Mouse (Mus musculus) forebrain, embryonic 15.5 days (tissue): ENCODE data around the gene Tuba1a. TPM values are rescaled to one million over a fixed set of nuclear protein-coding genes. Genes with fewer than 3 reads are reported as not detected.
"Not testable (repeated sequence)": the region's sequence is repeated elsewhere in the genome, so short reads cannot be mapped to it uniquely, and the experiment has no call there.

ENCODE experiments used
- ATAC-seq: fragments of 200-750 bp; cut with Nextera tagmentation; replicated peaks from 2 replicates; pipeline ENCODE4 v1.8.0; 2017; ENCODE audit warnings: mild to moderate bottlenecking, moderate TSS enrichment, moderate library complexity
- H3K27ac ChIP-seq: fragments of 300-500 bp; sonication (generic); replicated peaks from 2 replicates; pipeline ENCODE4 v1.5.1; 2015; ENCODE audit warnings: mild to moderate bottlenecking, inconsistent platforms
- H3K27me3 ChIP-seq: fragments of 300-500 bp; sonication (generic); 2 replicates; pipeline ENCODE4 v1.6.1; 2015; ENCODE audit warnings: inconsistent platforms
- H3K36me3 ChIP-seq: fragments of 300-500 bp; sonication (generic); 2 replicates; pipeline ENCODE4 v1.6.1; 2015; ENCODE audit warnings: mild to moderate bottlenecking, inconsistent platforms
- H3K4me1 ChIP-seq: fragments of 300-500 bp; sonication (generic); 2 replicates; pipeline ENCODE4 v1.6.1; 2015; ENCODE audit warnings: inconsistent platforms
- H3K4me2 ChIP-seq: fragments of 300-500 bp; sonication (generic); replicated peaks from 2 replicates; pipeline ENCODE4 v1.6.1; 2015; ENCODE audit warnings: mild to moderate bottlenecking, inconsistent platforms
- H3K4me3 ChIP-seq: fragments of 300-500 bp; sonication (generic); 2 replicates; pipeline ENCODE4 v1.5.1; 2015; ENCODE audit warnings: mild to moderate bottlenecking, inconsistent platforms
- H3K9ac ChIP-seq: fragments of 300-500 bp; sonication (generic); replicated peaks from 2 replicates; pipeline ENCODE4 v1.6.1; 2015; ENCODE audit warnings: mild to moderate bottlenecking, inconsistent platforms
- H3K9me3 ChIP-seq: fragments of 300-500 bp; sonication (generic); 2 replicates; pipeline ENCODE4 v1.6.1; 2016; ENCODE audit warnings: inconsistent platforms
- WGBS: fragments of 180-500 bp; shearing (Covaris S2); methylation state at CpG from one replicate; pipeline ENCODE4 v1.1.7; 2015; ENCODE audit warnings: mixed read lengths; 5-methylcytosine and 5-hydroxymethylcytosine counted together
- polyA plus RNA-seq: library from polyadenylated mRNA; unstranded; fragments of >200 nt; fragmentation: Nextera tagmentation; extraction: Ambion mirVana; gene quantifications from 2 replicates; pipeline ENCODE4 v1.2.1, GENCODE M21; 2015

Tuba1a gene
- polyA plus RNA-seq, 1 experiment from 2014 or later, result 15,115 TPM

DNA sequence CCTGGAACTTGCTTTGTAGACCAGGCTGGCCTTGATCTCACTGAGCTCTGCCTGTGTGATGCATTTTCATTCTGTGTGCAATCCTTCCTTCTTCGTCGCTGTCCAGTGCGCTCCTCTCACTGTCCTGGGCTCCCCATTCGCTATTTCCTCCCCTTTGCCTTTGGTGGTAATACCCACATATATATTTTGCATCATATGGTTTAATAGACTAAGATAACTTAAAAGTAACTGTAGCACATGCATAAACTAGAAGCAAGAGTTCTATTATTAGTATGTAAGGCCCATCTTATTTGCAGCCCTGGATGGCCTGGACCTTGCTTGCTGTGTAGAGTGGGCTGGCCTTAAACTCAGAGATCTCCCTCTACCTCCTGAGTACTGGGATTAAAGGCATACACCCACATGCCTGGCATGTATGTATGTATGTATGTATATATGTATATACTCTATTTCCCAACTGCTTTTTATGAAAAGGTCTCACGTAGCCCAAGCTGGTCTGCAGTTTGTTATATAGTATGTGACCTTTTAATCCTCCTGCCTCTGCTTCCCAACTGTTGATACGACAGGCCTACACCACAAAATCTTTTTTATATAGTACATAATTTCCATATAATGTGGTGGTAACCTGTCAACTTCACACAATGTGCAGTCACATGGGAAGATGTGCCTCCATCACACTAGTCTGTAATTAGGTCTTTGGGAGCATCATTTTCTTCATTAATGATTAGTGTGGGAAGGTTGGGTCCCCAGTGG is 4.5 kb downstream of the Tuba1a start:
- Histone ChIP-seq H3K27me3 (no peaks in the 10 kb centered on the region), H3K9me3 (no peaks in the 10 kb centered on the region), H3K4me2 (peak overlapping the region; percentile 71), H3K36me3 (peaks cover 15% of the 10 kb centered on the region), H3K27ac (peak overlapping the region; percentile 48), H3K4me3 (peak overlapping the region; percentile 40), H3K4me1 (peaks cover 18% of the 10 kb centered on the region), H3K9ac (peak overlapping the region; percentile 51)
- whole genome bisulfite sequencing, result 60% methylated on average over 6 of the region's 6 CpGs
- ATAC-seq, result no peak

DNA sequence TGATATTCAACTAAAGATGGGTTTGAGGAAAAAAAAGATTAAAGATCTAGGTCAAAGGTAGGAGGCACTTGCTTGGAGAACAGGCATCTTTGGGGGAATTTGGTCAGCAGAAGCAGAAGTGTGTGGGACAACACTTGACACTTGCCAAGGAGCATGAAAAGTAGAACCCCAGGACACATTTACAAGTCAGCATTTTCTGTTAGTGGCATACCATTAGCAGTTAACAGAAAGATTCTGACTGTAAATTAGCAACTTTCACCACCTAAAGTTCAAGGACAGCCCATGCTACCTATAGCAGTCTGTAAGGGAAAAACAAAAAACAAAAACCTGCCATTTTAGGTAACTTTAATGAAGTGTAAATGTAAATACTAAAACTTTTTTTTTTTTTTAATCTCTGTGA is 5.1 kb downstream of the Tuba1a start:
- no peaks in the 10 kb centered on the region for H3K27me3 ChIP-seq
- H3K36me3 ChIP-seq, result peaks cover 15% of the 10 kb centered on the region
- ATAC-seq, result no peak
- peak overlapping the region; percentile 40 for H3K4me3 ChIP-seq
- peak overlapping the region; percentile 51; the same call in 1 of the 2 replicates for H3K9ac ChIP-seq
- peaks cover 18% of the 10 kb centered on the region for H3K4me1 ChIP-seq
- H3K4me2 ChIP-seq, result peak overlapping the region; percentile 71
- no peaks in the 10 kb centered on the region for H3K9me3 ChIP-seq
- H3K27ac ChIP-seq, result peak overlapping the region; percentile 48

DNA sequence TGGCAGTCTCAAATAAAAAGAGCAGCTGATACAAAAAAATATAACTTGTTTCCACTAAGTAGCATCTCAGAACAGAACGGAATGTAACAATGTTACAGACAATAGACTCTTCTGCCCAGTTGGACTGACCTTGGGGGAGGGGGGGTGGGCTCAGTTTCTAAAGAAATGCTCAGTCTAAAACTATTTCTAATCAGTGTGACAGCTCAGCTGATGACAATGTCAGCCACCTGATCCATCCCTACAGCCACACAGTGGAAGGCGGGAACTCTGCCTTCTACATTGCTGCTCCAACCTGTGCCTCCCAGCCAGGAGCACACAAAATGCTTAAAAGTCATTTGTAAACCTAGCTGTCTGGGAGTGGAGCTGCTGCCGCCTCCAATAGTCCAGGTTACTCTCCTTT is 5.6 kb downstream of the Tuba1a start:
- no peak for ATAC-seq
- 0 out of 2 replicates have a peak overlapping the region, but pooled peaks have one; percentile 0 for H3K9ac ChIP-seq
- WGBS, result 50% methylated on average over 3 of the region's 3 CpGs
- H3K9me3 ChIP-seq, result no peaks in the 10 kb centered on the region
- H3K4me1 ChIP-seq, result peaks cover 18% of the 10 kb centered on the region
- no peaks in the 10 kb centered on the region for H3K27me3 ChIP-seq
- H3K4me2 ChIP-seq, result peak overlapping the region; percentile 71
- peaks cover 15% of the 10 kb centered on the region for H3K36me3 ChIP-seq
- peak overlapping the region; percentile 40; the same call in 1 of the 2 replicates for H3K4me3 ChIP-seq
- peak overlapping the region; percentile 48 for H3K27ac ChIP-seq

DNA sequence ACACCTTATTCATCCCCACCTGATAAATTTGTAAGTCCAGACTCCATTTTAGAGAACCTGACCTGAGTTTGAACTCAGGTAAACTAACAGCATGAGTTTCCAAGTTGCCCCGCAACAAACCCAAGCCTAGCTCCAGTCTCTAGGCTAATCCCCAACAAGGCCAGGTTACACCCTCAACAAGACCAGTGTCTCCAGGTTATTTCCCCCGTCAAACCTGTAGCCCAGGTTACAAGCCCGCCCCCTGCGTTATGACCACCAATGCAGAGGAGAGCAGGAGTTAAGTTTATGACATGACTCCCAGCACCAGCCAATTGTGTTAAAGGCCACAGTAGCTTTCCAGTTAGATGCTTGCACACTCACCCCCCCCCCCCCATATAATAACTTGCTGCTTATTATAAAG is 10.4 kb downstream of the Tuba1a start:
- Histone ChIP-seq H3K27me3 (no peaks in the 10 kb centered on the region), H3K9ac (no peak overlapping the region), H3K27ac (no peak overlapping the region), H3K4me1 (peaks cover 4% of the 10 kb centered on the region; the same call in 1 of the 2 replicates), H3K36me3 (no peaks in the 10 kb centered on the region), H3K4me3 (no peak overlapping the region), H3K4me2 (no peak overlapping the region), H3K9me3 (no peaks in the 10 kb centered on the region)
- no peak for ATAC-seq
- WGBS, result 82% methylated on average over 4 of the region's 4 CpGs

DNA sequence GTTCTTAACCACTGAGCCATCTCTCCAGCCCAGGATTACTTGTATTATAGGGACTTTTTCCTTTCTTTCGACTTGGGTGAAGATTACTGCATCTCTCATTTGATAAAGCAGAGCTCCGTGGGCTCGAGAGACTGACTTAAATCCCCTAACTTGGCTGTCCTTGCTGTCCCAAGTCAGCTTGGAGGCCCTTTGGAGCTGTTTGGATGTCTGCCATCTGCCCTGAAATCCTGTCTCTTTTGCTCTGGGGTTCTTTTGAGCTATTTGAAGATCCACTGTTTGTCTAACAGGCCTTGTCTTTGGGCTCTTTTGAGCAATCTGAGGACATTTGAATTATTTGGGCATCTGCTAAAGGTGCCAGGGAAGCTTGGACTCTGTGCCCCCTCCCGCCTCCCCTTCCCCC is 11.4 kb downstream of the Tuba1a start:
- Histone ChIP-seq H3K9me3 (no peaks in the 10 kb centered on the region), H3K36me3 (no peaks in the 10 kb centered on the region), H3K27me3 (no peaks in the 10 kb centered on the region), H3K9ac (no peak overlapping the region), H3K4me3 (no peak overlapping the region), H3K4me2 (no peak overlapping the region), H3K27ac (no peak overlapping the region), H3K4me1 (no peaks in the 10 kb centered on the region)
- 71% methylated on average over 4 of the region's 4 CpGs for WGBS
- ATAC-seq, result no peak

DNA sequence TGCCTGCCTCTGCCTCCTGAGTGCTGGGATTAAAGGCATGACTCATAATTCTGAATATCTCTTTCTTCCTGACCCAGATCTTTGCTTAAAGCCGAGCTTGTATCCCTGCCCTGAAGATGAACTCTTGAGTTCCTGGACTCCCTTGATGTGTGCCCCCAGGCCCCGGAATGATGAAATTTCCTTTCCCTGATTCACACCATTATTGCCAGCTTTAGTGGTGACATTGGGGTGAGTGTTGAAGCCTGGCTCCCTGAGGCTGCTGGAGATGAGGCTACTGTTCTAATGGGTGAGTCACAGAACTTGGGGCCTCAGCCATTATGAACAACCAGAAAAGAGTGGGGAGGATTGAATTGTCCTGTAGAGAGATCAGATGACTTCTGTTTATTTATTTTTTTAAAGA is 12.0 kb downstream of the Tuba1a start:
- H3K9me3 ChIP-seq, result no peaks in the 10 kb centered on the region
- no peak for ATAC-seq

DNA sequence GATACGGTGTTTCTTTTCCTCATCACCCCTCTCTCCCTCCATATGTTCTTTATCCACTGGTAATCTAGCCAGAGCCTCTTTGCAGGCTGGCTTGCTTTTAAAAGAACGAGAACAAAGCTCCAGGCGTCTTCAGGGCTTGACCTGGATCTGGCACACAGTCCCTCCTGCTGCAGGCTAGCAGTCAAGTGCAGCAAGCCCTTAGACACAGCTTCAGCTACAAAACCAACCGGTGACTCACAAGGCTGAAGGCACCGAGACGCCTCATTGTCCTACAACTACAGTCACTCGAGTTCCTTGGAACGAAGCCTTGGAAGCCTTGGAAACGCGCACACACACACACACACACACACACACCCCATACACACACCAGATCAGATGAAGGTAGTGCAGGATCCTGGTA is 12.7 kb downstream of the Tuba1a start:
- H3K9ac ChIP-seq, result no peak overlapping the region
- H3K4me2 ChIP-seq, result no peak overlapping the region

More for the DNA sequence above, 12.0 kb downstream of the Tuba1a start:
- H3K4me2 ChIP-seq, result no peak overlapping the region
- H3K4me3 ChIP-seq, result no peak overlapping the region
- H3K27ac ChIP-seq, result no peak overlapping the region
- H3K27me3 ChIP-seq, result no peaks in the 10 kb centered on the region
- H3K9ac ChIP-seq, result no peak overlapping the region
- H3K36me3 ChIP-seq, result no peaks in the 10 kb centered on the region
- WGBS, result 90% methylated on average over 2 of the region's 2 CpGs
- H3K4me1 ChIP-seq, result no peaks in the 10 kb centered on the region

DNA sequence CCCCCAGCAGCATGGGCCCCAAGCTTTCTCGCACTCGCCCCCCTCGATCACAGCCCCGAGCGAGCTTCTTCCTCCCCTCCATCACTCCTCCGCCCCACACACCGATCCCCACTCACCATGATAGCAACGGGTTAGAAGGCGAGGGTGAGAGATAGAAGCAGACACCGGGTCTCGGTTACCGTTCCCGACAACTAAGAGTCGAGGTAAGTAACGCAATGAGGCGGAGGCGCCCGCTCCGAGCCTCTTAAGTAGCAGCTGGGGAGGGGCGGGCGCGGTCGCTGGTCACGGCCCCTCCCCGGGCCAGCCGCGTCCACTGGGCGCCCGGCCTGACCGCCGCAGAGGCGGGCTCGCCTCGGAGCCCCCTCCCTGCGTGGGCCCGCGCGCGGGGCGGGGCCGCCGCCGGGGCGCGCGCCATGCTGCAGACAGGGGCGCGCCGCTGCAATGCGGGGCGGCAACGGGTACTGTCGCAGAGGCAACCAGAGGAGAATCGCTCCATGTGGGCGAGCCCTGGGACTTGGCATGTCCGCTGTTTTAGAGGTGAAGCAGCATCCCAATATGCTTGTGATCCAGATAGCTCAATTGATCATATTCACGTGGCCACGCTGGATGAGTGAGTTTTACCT is 19.2 kb downstream of the Tuba1a start, which contains the start of gene Tuba1b:
Gene Tuba1b (minus strand): TSS at position 349 of the 623 bp plus-strand sequence.
- H3K27me3 ChIP-seq, result no peaks in the 10 kb centered on the region
- H3K9ac ChIP-seq, result peak within 1 kb of the TSS; percentile 90
- peaks cover 11% of the 10 kb centered on the region for H3K36me3 ChIP-seq
- peaks cover 29% of the 10 kb centered on the region for H3K4me1 ChIP-seq
- peak within 1 kb of the TSS; percentile 99 for H3K27ac ChIP-seq
- H3K4me3 ChIP-seq, result peak within 1 kb of the TSS; percentile 76
- no peaks in the 10 kb centered on the region for H3K9me3 ChIP-seq
- ATAC-seq, result peak; percentile 89
- peak within 1 kb of the TSS; percentile 73 for H3K4me2 ChIP-seq
- WGBS, result under 1% methylated on average over 56 of the region's 58 CpGs

More for the DNA sequence above, 12.7 kb downstream of the Tuba1a start:
- no peak overlapping the region for H3K4me3 ChIP-seq
- H3K27me3 ChIP-seq, result no peaks in the 10 kb centered on the region
- WGBS, result 43% methylated on average over 10 of the region's 10 CpGs
- no peak for ATAC-seq
- H3K27ac ChIP-seq, result peak overlapping the region; percentile 57
- peaks cover 5% of the 10 kb centered on the region for H3K4me1 ChIP-seq
- H3K9me3 ChIP-seq, result no peaks in the 10 kb centered on the region
- no peaks in the 10 kb centered on the region for H3K36me3 ChIP-seq

DNA sequence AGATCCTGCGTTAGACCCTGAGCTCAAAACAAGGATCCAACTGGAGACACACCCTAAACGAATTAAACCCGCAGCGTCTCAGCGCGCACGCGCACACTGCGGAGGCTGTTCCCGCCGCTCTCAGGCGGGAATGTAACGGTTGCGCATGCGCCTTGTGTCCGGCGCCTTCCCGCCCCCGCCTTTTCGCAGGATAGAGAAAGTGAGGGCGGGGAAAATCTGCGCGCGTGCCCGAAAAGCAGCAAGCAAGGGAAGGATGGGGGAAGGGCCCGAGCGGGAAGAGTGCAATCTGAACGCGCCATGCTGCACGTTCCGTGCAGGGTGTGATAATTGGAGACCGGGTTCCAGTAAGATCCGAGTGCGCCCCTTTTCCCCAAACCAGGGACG is 19.7 kb downstream of the Tuba1a start:
- ATAC-seq, result peak; percentile 89
- under 1% methylated on average over 35 of the region's 35 CpGs for WGBS

DNA sequence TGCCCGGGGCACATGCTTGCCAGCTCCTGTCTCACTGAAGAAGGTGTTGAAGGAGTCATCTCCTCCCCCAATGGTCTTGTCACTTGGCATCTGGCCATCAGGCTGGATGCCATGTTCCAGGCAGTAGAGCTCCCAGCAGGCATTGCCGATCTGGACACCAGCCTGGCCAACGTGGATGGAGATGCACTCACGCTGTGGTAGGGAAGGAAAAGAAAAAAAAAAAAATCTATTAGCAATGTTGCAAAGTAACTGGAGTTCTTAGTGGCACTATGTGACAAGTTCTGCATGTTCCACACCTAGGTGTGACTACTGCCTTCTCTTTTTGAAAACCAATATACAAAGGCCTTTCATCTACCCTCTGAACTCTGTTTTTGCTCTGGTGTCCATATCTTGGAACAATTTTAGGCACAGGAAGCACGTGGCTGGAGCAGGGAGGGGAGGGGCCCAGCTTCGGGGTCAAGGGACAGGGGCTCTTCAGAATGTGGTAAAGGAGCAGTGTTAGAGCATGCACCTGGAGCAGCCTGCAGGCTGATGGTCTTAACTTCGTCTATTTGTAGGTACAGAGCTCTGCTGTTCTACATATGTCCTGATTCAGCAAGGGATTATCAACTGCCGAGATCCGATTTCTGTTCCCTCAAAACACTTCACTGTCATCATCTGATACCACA is 20.4 kb downstream of the Tuba1a start:
- not testable (repeated sequence) for H3K27me3 ChIP-seq, H3K9me3 ChIP-seq
- peaks cover 11% of the 10 kb centered on the region for H3K36me3 ChIP-seq
- H3K27ac ChIP-seq, result peak overlapping the region; percentile 99
- ATAC-seq, result peak; percentile 38; the same call in 1 of the 2 replicates
- peak overlapping the region; percentile 76 for H3K4me3 ChIP-seq
- H3K9ac ChIP-seq, result peak overlapping the region; percentile 90
- peak overlapping the region; percentile 73 for H3K4me2 ChIP-seq
- H3K4me1 ChIP-seq, result peaks cover 39% of the 10 kb centered on the region
- WGBS, result 10% methylated on average over 8 of the region's 9 CpGs

More for the DNA sequence above, 19.7 kb downstream of the Tuba1a start:
- Histone ChIP-seq H3K36me3 (peaks cover 11% of the 10 kb centered on the region), H3K4me3 (peak overlapping the region; percentile 76), H3K9ac (peak overlapping the region; percentile 90), H3K4me2 (peak overlapping the region; percentile 73), H3K4me1 (peaks cover 35% of the 10 kb centered on the region), H3K9me3 (no peaks in the 10 kb centered on the region), H3K27ac (peak overlapping the region; percentile 99), H3K27me3 (no peaks in the 10 kb centered on the region)

DNA sequence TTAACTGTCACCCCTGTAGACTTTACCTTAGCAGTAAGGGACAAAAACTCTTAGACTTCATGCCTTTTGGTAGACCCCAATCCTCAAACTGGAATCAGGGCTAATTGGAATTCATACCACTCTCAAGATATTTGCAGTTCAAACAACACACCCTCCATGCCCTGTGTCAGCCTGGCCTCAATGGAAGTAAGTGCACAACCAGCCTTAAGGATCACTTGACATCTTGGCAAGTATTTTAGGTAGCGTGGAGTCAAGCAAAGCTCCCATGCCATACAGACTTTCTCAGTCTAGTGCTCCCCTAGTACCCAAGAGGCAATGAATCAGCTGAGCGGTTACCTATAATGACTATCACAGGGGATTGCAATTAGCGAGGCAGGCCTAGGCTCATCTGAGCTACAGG is 22.5 kb downstream of the Tuba1a start:
- H3K4me3 ChIP-seq, result no peak overlapping the region
- H3K9me3 ChIP-seq, result no peaks in the 10 kb centered on the region
- no peak for ATAC-seq
- H3K27ac ChIP-seq, result no peak overlapping the region; the same call in 1 of the 2 replicates
- 0 out of 2 replicates have a peak overlapping the region, but pooled peaks have one; percentile 24 for H3K9ac ChIP-seq
- H3K4me1 ChIP-seq, result peaks cover 35% of the 10 kb centered on the region
- no peak overlapping the region for H3K4me2 ChIP-seq
- no peaks in the 10 kb centered on the region for H3K27me3 ChIP-seq
- 56% methylated on average over 3 of the region's 3 CpGs for whole genome bisulfite sequencing
- H3K36me3 ChIP-seq, result peaks cover 11% of the 10 kb centered on the region
